Mouse (Mus musculus) liver, embryonic 14.5 days (tissue): Measurements from ENCODE around the gene Zfp423. TPM values are rescaled to one million over a fixed set of nuclear protein-coding genes. Genes with fewer than 3 reads are reported as not detected.

Experiments used
- ATAC-seq: fragments of 200-750 bp; cut with Nextera tagmentation; 2 replicates; pipeline ENCODE4 v1.8.0; 2017; ENCODE audit warnings: moderate number of reproducible peaks, mild to moderate bottlenecking, moderate library complexity; ENCODE audit not compliant: insufficient read depth
- DNase-seq, 3 experiments: peaks; one replicate each; pipeline ENCODE4 v3.0.0-alpha.2; 2012 to 2013; ENCODE audit warnings: low read depth in 3 of 3, low spot score in 3 of 3
- H3K27ac ChIP-seq: fragments of 300-500 bp; sonication (generic); 2 replicates; pipeline ENCODE4 v1.5.1; 2014; ENCODE audit warnings: moderate library complexity, mild to moderate bottlenecking, control low read depth, inconsistent platforms
- H3K27me3 ChIP-seq: fragments of 300-500 bp; sonication (generic); 2 replicates; pipeline ENCODE4 v1.6.1; 2014; ENCODE audit warnings: mild to moderate bottlenecking, low read length, moderate library complexity; ENCODE audit not compliant: control insufficient read depth, insufficient read depth
- H3K36me3 ChIP-seq: fragments of 300-500 bp; sonication (generic); replicated peaks from 2 replicates; pipeline ENCODE4 v1.6.1; 2014; ENCODE audit warnings: low read depth; ENCODE audit not compliant: control insufficient read depth, insufficient read depth
- H3K4me1 ChIP-seq, 2 experiments: fragments of 200-500 bp in 1 of 2; fragments of 300-500 bp in 1 of 2; sonication (generic) in 1 of 2; replicated peaks; 2 replicates each; pipeline ENCODE4 v1.6.1; 2012 to 2014; ENCODE audit warnings: antibody characterized with exemption in 1 of 2, inconsistent platforms in 1 of 2, low read length in 1 of 2; ENCODE audit not compliant: control insufficient read depth in 2 of 2, insufficient read depth in 2 of 2
- H3K4me2 ChIP-seq: fragments of 300-500 bp; sonication (generic); 2 replicates; pipeline ENCODE4 v1.6.1; 2014; ENCODE audit warnings: low read depth, mild to moderate bottlenecking, control low read depth, moderate library complexity
- H3K4me3 ChIP-seq, 2 experiments: fragments of 200-500 bp in 1 of 2; fragments of 300-500 bp in 1 of 2; sonication (generic) in 1 of 2; 2 replicates each; pipeline ENCODE4 v1.5.1; 2012 to 2014; ENCODE audit warnings: low read depth in 2 of 2, low read length in 2 of 2, mild to moderate bottlenecking in 2 of 2, control low read depth in 1 of 2, inconsistent platforms in 1 of 2, moderate library complexity in 1 of 2; ENCODE audit not compliant: insufficient read depth in 1 of 2
- H3K9ac ChIP-seq: fragments of 300-500 bp; sonication (generic); replicated peaks from 2 replicates; pipeline ENCODE4 v1.6.1; 2014; ENCODE audit warnings: mild to moderate bottlenecking, control low read depth, moderate library complexity
- H3K9me3 ChIP-seq: fragments of 300-500 bp; sonication (generic); 2 replicates; pipeline ENCODE4 v1.6.1; 2016; ENCODE audit warnings: low read length, mixed read lengths; ENCODE audit not compliant: control insufficient read depth
- CTCF ChIP-seq: IDR thresholded peaks from 2 replicates; pipeline ENCODE4 v1.5.1; 2016; ENCODE audit warnings: antibody characterized with exemption, low read depth, control low read depth
- EP300 ChIP-seq: IDR thresholded peaks from 2 replicates; pipeline ENCODE4 v1.6.1; 2016; ENCODE audit warnings: antibody characterized with exemption, low read depth
- WGBS: fragments of 180-500 bp; shearing (Covaris S2); extraction: QIAGEN DNeasy Blood & Tissue Kit; methylation state at CpG from one replicate; pipeline ENCODE4 v1.1.7; 2014; ENCODE audit not compliant: insufficient replicate concordance; 5-methylcytosine and 5-hydroxymethylcytosine counted together
- polyA plus RNA-seq, 2 experiments: library from polyadenylated mRNA; depleted of rRNA in 1 of 2; stranded (reverse) in 1 of 2; unstranded in 1 of 2; fragments of >200 nt; fragmentation: Nextera tagmentation in 1 of 2; extraction: Ambion mirVana in 1 of 2; gene quantifications; 2 replicates each; pipeline versions ENCODE4 v1.2.1 to v1.2.3; 2012 to 2014

Gene Zfp423
- polyA plus RNA-seq, 2 experiments = 0.52 to 0.60 TPM

DNA sequence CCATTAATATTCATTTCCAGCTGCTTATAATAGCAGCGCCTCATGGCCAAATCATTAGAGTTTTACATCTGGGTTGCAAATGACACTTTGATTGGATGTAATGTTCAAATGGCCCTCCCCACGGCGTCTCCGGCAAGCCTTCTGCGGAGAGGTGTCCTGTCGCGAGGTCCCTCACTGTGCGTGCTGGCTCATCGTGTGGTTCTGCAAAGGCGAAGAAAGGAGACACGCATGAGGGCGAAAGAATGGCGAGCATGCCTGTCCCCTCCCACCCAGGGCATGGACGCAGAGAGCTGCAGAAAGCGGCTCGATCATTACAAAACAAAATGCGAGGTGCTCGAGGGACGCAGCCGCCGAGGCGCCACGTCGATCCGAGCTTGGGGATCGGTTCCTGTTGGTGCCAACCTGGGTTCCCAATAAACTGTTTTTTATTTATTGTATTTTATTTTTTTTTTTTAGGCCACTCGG, 297.1 kb downstream of the Zfp423 start:
- no peak overlapping the region for H3K9ac ChIP-seq
- H3K4me1 ChIP-seq = no peaks in the 10 kb centered on the region
- no peak overlapping the region for H3K27ac ChIP-seq
- H3K4me2 ChIP-seq = no peak overlapping the region
- ATAC-seq (no peak), DNase-seq (no peak)
- no peaks in the 10 kb centered on the region for H3K9me3 ChIP-seq
- 5% methylated on average over 27 of the region's 27 CpGs for WGBS
- no peak overlapping the region for H3K4me3 ChIP-seq
- no peak for TF ChIP-seq EP300
- no peak for TF ChIP-seq CTCF
- H3K36me3 ChIP-seq = no peaks in the 10 kb centered on the region
- peaks cover 47% of the 10 kb centered on the region for H3K27me3 ChIP-seq

DNA sequence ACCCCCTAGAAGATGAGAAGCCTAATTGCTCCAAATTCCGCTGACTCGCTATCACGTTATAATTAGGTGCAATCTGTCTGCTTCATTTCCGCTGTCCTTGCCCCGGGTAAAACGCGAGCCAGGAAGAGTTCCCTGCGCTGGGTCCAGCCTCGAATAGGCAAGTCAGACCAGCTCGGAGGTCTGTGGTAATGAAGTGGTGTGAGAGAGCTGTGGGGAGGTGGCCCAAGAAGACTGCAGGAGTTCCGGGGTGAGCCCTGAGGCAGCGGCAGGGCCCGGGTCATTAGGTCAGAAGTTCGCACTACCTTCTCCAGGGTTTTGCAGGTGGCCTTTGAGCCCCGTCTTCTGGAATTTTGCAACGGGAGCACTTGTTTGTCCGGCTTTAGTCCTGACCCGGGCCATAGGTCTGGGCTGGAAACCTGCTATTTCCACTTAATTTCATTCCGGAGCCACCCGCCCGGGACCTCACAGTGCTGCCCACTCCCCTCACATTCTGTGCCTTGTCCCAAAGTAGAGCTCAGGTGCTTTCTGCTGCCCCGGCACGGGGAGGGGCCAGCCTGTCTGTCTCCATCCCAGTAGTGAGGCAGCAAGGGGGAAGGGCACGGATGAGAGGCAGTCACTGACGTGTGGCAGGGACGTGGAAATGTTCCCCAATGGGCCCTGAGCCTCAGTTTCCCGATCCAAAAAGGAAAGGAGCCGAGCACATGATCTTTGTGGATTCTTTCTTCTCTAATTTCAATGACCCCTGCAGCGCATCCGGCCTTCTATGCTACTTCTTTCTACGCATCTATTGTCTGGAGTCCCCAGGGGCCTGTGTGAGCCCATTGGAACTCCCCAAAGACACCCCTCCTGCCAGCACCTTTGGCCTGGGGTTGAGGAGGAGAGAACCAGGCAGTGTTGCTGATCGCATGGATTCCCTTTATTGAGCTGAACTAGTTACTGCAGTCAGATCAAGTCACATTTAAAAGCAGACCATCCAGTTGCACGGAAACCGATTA, 298.2 kb downstream of the Zfp423 start:
- H3K4me2 ChIP-seq = no peak overlapping the region; the same call in 1 of the 2 replicates
- ATAC-seq = no peak
- WGBS = 8% methylated on average over 34 of the region's 34 CpGs

DNA sequence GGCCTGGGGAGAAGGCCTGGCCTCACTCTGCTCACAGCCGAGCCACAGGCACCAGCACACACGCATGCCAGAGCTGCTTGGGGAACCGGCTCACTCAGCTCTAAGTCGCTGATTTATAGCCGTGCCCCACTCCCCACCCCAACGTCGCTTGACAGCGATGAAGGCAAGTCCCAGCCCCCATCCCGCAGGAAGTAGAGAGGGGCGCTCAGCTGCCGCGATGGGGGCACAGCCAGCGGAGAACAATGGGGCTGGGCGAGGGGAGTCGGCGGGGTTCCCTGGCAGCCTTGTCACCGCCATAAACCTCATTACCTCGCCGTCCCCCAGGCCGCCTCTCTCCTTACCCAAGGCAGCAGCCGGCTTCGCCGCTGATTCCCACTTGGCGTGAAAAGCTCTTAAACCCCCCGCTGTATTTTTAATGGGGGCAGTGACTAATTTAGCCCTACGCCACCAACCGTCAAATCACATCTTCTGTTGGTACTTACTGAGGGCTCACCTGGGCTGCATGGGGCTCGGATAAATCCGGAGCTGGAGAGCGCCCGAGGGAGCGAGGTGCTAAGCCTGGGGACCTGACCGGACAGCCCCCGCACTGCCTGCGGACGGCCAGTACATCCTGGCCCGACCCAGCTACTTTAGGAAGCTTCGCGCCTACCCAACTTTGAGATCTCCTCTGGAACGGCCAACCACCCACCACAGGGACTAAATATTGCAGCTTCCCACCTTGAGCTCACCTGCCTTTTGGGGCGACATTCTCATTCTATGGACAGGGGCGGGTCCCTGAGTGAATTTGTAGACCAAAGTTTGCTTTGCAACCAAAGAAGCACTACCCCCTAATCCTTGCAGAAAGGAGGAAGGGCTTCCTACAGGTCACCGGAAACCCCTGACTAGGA, 299.1 kb downstream of the Zfp423 start:
- ATAC-seq (no peak), DNase-seq (no peak)
- Histone ChIP-seq H3K27me3 (peaks cover 47% of the 10 kb centered on the region), H3K4me2 (no peak overlapping the region; the same call in 1 of the 2 replicates), H3K4me1 (0 out of 4 replicates have a peak, but pooled peaks cover 0 to 3% of the 10 kb centered on the region in 2 experiments), H3K9ac (no peak overlapping the region), H3K4me3 (no peak overlapping the region), H3K27ac (no peak overlapping the region), H3K9me3 (no peaks in the 10 kb centered on the region), H3K36me3 (no peaks in the 10 kb centered on the region)
- TF ChIP-seq CTCF (no peak), EP300 (no peak)
- 2% methylated on average over 43 of the region's 43 CpGs for WGBS

More for the DNA sequence above, 298.2 kb downstream of the Zfp423 start:
- Histone ChIP-seq H3K27ac (no peak overlapping the region), H3K9me3 (no peaks in the 10 kb centered on the region), H3K4me1 (0 out of 4 replicates have a peak, but pooled peaks cover 0 to 3% of the 10 kb centered on the region in 2 experiments), H3K36me3 (no peaks in the 10 kb centered on the region), H3K27me3 (peaks cover 47% of the 10 kb centered on the region), H3K4me3 (no peak overlapping the region), H3K9ac (no peak overlapping the region)
- DNase-seq = no peak
- TF ChIP-seq CTCF (no peak), EP300 (no peak)

DNA sequence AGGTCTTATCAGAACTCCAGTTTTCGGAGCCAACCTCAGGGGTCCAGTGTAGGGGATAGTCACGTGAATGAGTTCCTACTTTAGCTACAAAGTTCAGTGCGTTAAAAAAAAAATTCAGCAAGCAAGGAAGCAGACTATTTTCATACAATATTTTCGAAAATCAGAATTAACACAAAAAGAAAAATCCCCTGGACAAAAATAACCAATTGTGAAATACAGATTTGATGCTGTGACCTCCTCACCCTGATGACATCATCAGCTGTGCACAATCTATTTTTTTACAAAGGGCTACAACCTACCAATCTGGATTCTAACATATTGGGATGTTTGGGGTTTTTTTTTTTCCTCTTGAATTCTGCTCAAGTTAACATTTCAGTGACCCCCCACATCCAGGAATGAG, 301.9 kb downstream of the Zfp423 start:
- TF ChIP-seq CTCF (no peak), EP300 (no peak)
- no peaks in the 10 kb centered on the region for H3K9me3 ChIP-seq
- no peak overlapping the region for H3K9ac ChIP-seq
- H3K27me3 ChIP-seq = peaks cover 34% of the 10 kb centered on the region
- ATAC-seq (no peak), DNase-seq (no peak)
- H3K4me2 ChIP-seq = no peak overlapping the region
- 18% methylated on average over 4 of the region's 4 CpGs for WGBS
- H3K36me3 ChIP-seq = no peaks in the 10 kb centered on the region
- H3K27ac ChIP-seq = no peak overlapping the region
- H3K4me3 ChIP-seq = no peak overlapping the region
- H3K4me1 ChIP-seq = 0 out of 4 replicates have a peak, but pooled peaks cover 0 to 3% of the 10 kb centered on the region in 2 experiments
